Mouse (Mus musculus) stomach, embryonic 16.5 days (tissue): Measurements from ENCODE around the gene Nckap1l. TPM values are rescaled to one million over a fixed set of nuclear protein-coding genes. Genes with fewer than 3 reads are reported as not detected.
"Not testable (repeated sequence)": the region's sequence is repeated elsewhere in the genome, so short reads cannot be mapped to it uniquely, and the experiment has no call there.

Source experiments
- ATAC-seq: fragments of 200-750 bp; cut with Nextera tagmentation; 2 replicates; pipeline ENCODE4 v1.8.0; 2017; ENCODE audit warnings: moderate number of reproducible peaks, moderate TSS enrichment; ENCODE audit not compliant: insufficient read depth, low FRiP score
- H3K27ac ChIP-seq: fragments of 300-500 bp; sonication (generic); 2 replicates; pipeline ENCODE4 v1.5.1; 2014; ENCODE audit warnings: low read length
- H3K27me3 ChIP-seq: fragments of 300-500 bp; sonication (generic); 2 replicates; pipeline ENCODE4 v1.6.1; 2014; ENCODE audit warnings: low read length, control low read depth, mixed read lengths; ENCODE audit not compliant: control insufficient read depth, insufficient read depth
- H3K36me3 ChIP-seq: fragments of 300-500 bp; sonication (generic); 2 replicates; pipeline ENCODE4 v1.6.1; 2014; ENCODE audit warnings: low read length; ENCODE audit not compliant: control insufficient read depth, insufficient read depth
- H3K4me1 ChIP-seq: fragments of 300-500 bp; sonication (generic); 2 replicates; pipeline ENCODE4 v1.6.1; 2014; ENCODE audit warnings: low read length, control low read depth, mixed read lengths; ENCODE audit not compliant: control insufficient read depth, insufficient read depth
- H3K4me2 ChIP-seq: fragments of 300-500 bp; sonication (generic); 2 replicates; pipeline ENCODE4 v1.6.1; 2014; ENCODE audit warnings: low read depth, low read length, mixed read lengths
- H3K4me3 ChIP-seq: fragments of 300-500 bp; sonication (generic); replicated peaks from 2 replicates; pipeline ENCODE4 v1.5.1; 2014; ENCODE audit warnings: mild to moderate bottlenecking, low read length
- H3K9ac ChIP-seq: fragments of 300-500 bp; sonication (generic); 2 replicates; pipeline ENCODE4 v1.6.1; 2014; ENCODE audit warnings: low read length
- H3K9me3 ChIP-seq: fragments of 300-500 bp; sonication (generic); replicated peaks from 2 replicates; pipeline ENCODE4 v1.6.1; 2016; ENCODE audit warnings: low read length, control low read depth; ENCODE audit not compliant: control insufficient read depth
- WGBS: fragments of 180-500 bp; shearing (Covaris S2); extraction: QIAGEN DNeasy Blood & Tissue Kit; methylation state at CpG from one replicate; pipeline ENCODE4 v1.1.7; 2014; 5-methylcytosine and 5-hydroxymethylcytosine counted together
- polyA plus RNA-seq: library from polyadenylated mRNA; unstranded; fragments of >200 nt; fragmentation: Nextera tagmentation; extraction: Ambion mirVana; gene quantifications from 2 replicates; pipeline ENCODE4 v1.2.1, GENCODE M21; 2015

Gene Nckap1l
- 4.5 and 4.6 TPM in 2 replicates for polyA plus RNA-seq

- Histone ChIP-seq H3K9ac (no peak within 1 kb of the TSS), H3K27me3 (no peaks in the 10 kb centered on the region), H3K27ac (no peak within 1 kb of the TSS), H3K4me1 (no peaks in the 10 kb centered on the region), H3K4me2 (no peak within 1 kb of the TSS), H3K9me3 (no peaks in the 10 kb centered on the region), H3K36me3 (no peaks in the 10 kb centered on the region), H3K4me3 (peak within 1 kb of the TSS; percentile 8; the same call in 1 of the 2 replicates)
- WGBS: 79% methylated on average over 13 of the region's 13 CpGs
- 0 out of 2 replicates have a peak, but pooled peaks have one; percentile 17 for ATAC-seq
These were observed at the start of gene Nckap1l for GRCm38 (mm10) chr15:103453551-103454218. TSS of gene Nckap1l (plus strand) at chr15:103453794.

- not testable (repeated sequence) for H3K27ac ChIP-seq, H3K27me3 ChIP-seq, H3K36me3 ChIP-seq
These were observed 48.0 kb upstream of the Nckap1l start for GRCm38 (mm10) chr15:103405586-103405985.

DNA sequence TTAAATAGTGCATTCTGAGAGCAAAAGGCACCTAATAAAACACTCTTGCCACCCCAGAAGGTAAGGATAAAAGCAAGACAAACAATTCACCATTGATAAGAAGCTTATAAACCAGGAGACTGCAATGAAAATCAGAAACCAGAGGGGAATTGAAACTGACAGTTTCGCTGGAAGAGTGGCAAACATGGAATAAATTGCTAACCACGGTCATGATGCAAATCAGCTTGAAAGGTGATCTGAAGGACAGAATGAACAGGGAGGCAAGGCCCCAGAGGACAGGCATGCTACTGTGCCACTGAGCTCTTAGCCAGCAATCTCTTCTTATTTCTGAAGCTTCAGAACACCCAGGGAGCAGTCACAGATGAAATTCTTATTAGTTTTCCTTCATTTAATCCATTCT lies 26.6 kb upstream of the Nckap1l start:
- Histone ChIP-seq H3K36me3 (no peaks in the 10 kb centered on the region), H3K4me3 (no peak overlapping the region), H3K4me2 (no peak overlapping the region), H3K9me3 (no peaks in the 10 kb centered on the region), H3K4me1 (no peaks in the 10 kb centered on the region), H3K27me3 (no peaks in the 10 kb centered on the region), H3K27ac (no peak overlapping the region), H3K9ac (no peak overlapping the region)
- WGBS: 51% methylated on average over 2 of the region's 2 CpGs
- no peak for ATAC-seq

More at GRCm38 (mm10) chr15:103405586-103405985, 48.0 kb upstream of the Nckap1l start:
- 89% methylated on average over 2 of the region's 3 CpGs for WGBS
- H3K9ac ChIP-seq, H3K4me2 ChIP-seq, H3K9me3 ChIP-seq, H3K4me1 ChIP-seq, ATAC-seq, H3K4me3 ChIP-seq: not testable (repeated sequence)

GRCm38 (mm10) chr15:103430241-103430640 lies 23.4 kb upstream of the Nckap1l start, which contains the start of gene Gtsf1:
TSS of gene Gtsf1 (minus strand) at chr15:103430470.
- Histone ChIP-seq H3K4me3 (no peak within 1 kb of the TSS), H3K27me3 (no peaks in the 10 kb centered on the region), H3K4me1 (no peaks in the 10 kb centered on the region), H3K4me2 (no peak within 1 kb of the TSS), H3K9ac (no peak within 1 kb of the TSS), H3K36me3 (no peaks in the 10 kb centered on the region), H3K9me3 (no peaks in the 10 kb centered on the region), H3K27ac (no peak within 1 kb of the TSS)
- no peak for ATAC-seq
- WGBS: 94% methylated on average over 16 of the region's 16 CpGs

DNA sequence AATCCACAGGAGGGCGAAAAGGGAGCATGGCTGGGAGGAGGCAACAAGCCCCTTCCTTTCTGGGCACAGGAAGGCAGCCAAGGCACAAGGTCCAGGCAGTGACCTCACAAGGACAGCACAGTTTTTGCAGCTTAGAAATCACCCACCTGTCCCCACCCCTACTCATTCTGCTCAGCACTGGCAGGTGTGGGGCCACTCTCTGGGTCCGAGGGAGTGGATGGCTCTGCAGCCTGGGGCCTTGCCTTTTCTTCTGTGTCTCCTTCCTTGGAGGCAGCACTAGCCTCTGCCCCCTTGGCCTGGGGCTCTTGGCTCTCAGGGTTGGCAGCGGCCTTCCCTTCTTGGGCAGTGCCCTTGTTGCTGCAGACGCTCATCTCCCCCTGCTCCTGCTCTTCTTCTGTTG lies 7.6 kb upstream of the Nckap1l start:
- not testable (repeated sequence) for H3K9me3 ChIP-seq, H3K27me3 ChIP-seq, H3K27ac ChIP-seq, H3K4me3 ChIP-seq, H3K4me1 ChIP-seq, H3K36me3 ChIP-seq, H3K9ac ChIP-seq, H3K4me2 ChIP-seq, ATAC-seq
- WGBS: 87% methylated on average over 4 of the region's 4 CpGs

GRCm38 (mm10) chr15:103448369-103448768 lies 5.2 kb upstream of the Nckap1l start, which contains the start of gene Gtsf2:
TSS of gene Gtsf2 (minus strand) at chr15:103448469.
- ATAC-seq: no peak
- no peaks in the 10 kb centered on the region for H3K36me3 ChIP-seq

DNA sequence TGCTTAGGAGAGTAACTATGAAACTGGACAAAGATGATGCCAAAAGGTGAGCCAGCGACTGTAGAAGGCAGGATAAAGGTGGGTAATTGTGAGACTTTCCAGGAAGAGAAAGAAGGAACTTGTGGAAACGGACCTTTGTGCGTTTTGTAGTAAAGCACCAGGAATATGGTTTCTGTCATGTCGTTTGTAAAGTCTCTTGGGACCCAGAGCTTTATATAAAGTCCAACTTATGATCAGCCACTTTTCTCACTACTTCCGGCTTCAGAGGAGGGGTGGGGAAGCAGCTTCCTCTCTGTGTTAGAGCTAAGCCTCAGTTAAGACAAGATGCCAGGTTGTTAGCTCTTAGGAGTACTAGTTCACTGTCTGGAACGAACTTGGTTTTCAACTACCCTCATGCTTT lies 855 bp downstream of the Nckap1l start:
- H3K4me2 ChIP-seq: no peak overlapping the region
- H3K27ac ChIP-seq: no peak overlapping the region
- 78% methylated on average over 6 of the region's 6 CpGs for WGBS
- H3K4me1 ChIP-seq: no peaks in the 10 kb centered on the region
- ATAC-seq: no peak
- no peaks in the 10 kb centered on the region for H3K27me3 ChIP-seq
- peak overlapping the region; percentile 8; the same call in 1 of the 2 replicates for H3K4me3 ChIP-seq
- H3K36me3 ChIP-seq: no peaks in the 10 kb centered on the region
- no peaks in the 10 kb centered on the region for H3K9me3 ChIP-seq
- no peak overlapping the region for H3K9ac ChIP-seq

More at GRCm38 (mm10) chr15:103448369-103448768, 5.2 kb upstream of the Nckap1l start, which contains the start of gene Gtsf2:
- Histone ChIP-seq H3K9me3 (no peaks in the 10 kb centered on the region), H3K27ac (no peak within 1 kb of the TSS), H3K4me2 (no peak within 1 kb of the TSS), H3K9ac (no peak within 1 kb of the TSS), H3K4me3 (no peak within 1 kb of the TSS), H3K4me1 (no peaks in the 10 kb centered on the region), H3K27me3 (no peaks in the 10 kb centered on the region)
- 47% methylated on average over 3 of the region's 3 CpGs for WGBS

DNA sequence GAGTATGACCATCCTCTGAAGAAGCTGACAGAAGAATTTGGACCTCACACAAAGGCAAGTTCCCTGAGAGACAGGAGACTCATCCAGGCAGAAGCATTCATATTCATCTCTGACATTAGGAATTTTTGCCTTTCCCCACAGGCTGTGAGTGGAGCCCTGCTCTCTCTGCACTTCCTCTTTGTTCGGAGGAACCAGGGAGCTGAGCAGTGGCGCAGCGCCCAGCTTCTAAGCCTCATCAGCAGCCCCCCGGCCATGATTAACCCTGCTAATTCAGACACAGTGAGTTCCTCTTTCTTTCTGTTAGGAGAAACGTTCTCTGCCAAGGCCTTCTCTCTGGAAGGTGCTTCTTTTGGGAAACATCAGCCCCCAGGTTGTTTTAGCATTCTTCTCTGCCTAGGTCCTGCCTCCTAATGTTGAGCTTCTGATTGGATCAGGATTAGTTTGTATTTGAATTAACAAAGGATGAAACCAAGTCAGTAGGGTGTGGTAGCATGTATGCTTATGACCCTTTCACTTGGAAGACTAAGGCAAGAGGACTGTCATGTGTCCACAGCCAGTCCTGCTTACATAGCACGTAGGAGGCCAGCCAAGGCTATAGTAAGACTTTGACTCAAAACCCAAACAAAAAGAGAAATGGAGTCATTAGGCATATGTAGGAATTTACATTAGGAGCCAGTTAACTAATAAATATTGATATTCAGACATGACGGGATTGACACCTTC lies 9.1 kb downstream of the Nckap1l start:
- Histone ChIP-seq H3K4me2 (no peak overlapping the region; the same call in 1 of the 2 replicates), H3K36me3 (no peaks in the 10 kb centered on the region), H3K4me3 (no peak overlapping the region), H3K4me1 (peaks cover 4% of the 10 kb centered on the region; the same call in 1 of the 2 replicates), H3K9me3 (no peaks in the 10 kb centered on the region), H3K27ac (peak overlapping the region; percentile 72), H3K27me3 (no peaks in the 10 kb centered on the region), H3K9ac (no peak overlapping the region)
- 46% methylated on average over 7 of the region's 7 CpGs for WGBS
- ATAC-seq: peak; percentile 64; the same call in 1 of the 2 replicates
